Mouse (Mus musculus) heart, adult 2 months (tissue): ENCODE data around the gene Ren1. TPM values are rescaled to one million over a fixed set of nuclear protein-coding genes. Genes with fewer than 3 reads are reported as not detected.

Experiments used
- DNase-seq, 2 experiments: peaks; one replicate each; pipeline ENCODE4 v3.0.0; 2021
- H3K27ac ChIP-seq: fragments of 200-600 bp; 2 replicates; pipeline ENCODE4 v1.8.1; 2022
- H3K27me3 ChIP-seq: fragments of 200-500 bp; 2 replicates; pipeline ENCODE4 v1.6.1; 2012; ENCODE audit warnings: mild to moderate bottlenecking, low read length, inconsistent platforms, mixed read lengths; ENCODE audit not compliant: control insufficient read depth, insufficient read depth
- H3K36me3 ChIP-seq: fragments of 200-500 bp; 2 replicates; pipeline ENCODE4 v1.6.1; 2012; ENCODE audit warnings: low read length, inconsistent platforms; ENCODE audit not compliant: control insufficient read depth, insufficient read depth
- H3K4me1 ChIP-seq: fragments of 200-500 bp; 2 replicates; pipeline ENCODE4 v1.6.1; 2011; ENCODE audit warnings: low read length; ENCODE audit not compliant: control insufficient read depth, insufficient read depth
- H3K4me3 ChIP-seq: fragments of 200-600 bp; 2 replicates; pipeline ENCODE4 v1.8.1; 2022
- H3K79me2 ChIP-seq: fragments of 200-500 bp; replicated peaks from 2 replicates; pipeline ENCODE4 v1.6.1; 2012; ENCODE audit warnings: mild to moderate bottlenecking, inconsistent platforms, low read length, moderate library complexity, mixed read lengths; ENCODE audit not compliant: control insufficient read depth, insufficient read depth
- H3K9ac ChIP-seq: fragments of 200-500 bp; 2 replicates; pipeline ENCODE4 v1.6.1; 2012; ENCODE audit warnings: low read depth, mild to moderate bottlenecking, control low read depth, inconsistent platforms, low read length, mixed read lengths
- CTCF ChIP-seq: fragments of 200-600 bp; IDR thresholded peaks from 2 replicates; pipeline ENCODE4 v1.8.1; 2022; ENCODE audit warnings: antibody characterized with exemption, mild to moderate bottlenecking, moderate library complexity
- EP300 ChIP-seq: fragments of 200-500 bp; IDR thresholded peaks from 2 replicates; pipeline ENCODE4 v1.6.1; 2011; ENCODE audit warnings: low read depth, low read length, control low read depth; ENCODE audit not compliant: insufficient read depth
- POLR2A ChIP-seq: fragments of 200-500 bp; IDR thresholded peaks from 2 replicates; pipeline ENCODE4 v1.6.1; 2011; ENCODE audit warnings: mild to moderate bottlenecking, low read depth, low read length, control low read depth; ENCODE audit not compliant: insufficient read depth
- WGBS: fragments of 180-500 bp; shearing (Covaris S2); methylation state at CpG from one replicate; pipeline ENCODE4 v1.1.7; 2018; 5-methylcytosine and 5-hydroxymethylcytosine counted together
- intact Hi-C: fragments of 180-260 bp; cut with DNase I; formaldehyde crosslinking; loops from one replicate; pipeline ENCODE4 v1.15.1; 2025
- polyA plus RNA-seq: library from polyadenylated mRNA; depleted of rRNA; stranded (reverse); fragments of >200 nt; gene quantifications from 2 replicates; pipeline ENCODE4 v1.2.3, GENCODE M21; 2012
- total RNA-seq, 2 experiments: library from RNA; stranded (reverse); gene quantifications; 2 replicates each; pipeline ENCODE4 v1.2.3; 2021

The Ren1 gene
- total and polyA plus RNA-seq, 3 experiments, result 0.14 to 0.41 TPM; not detected in 1

DNA sequence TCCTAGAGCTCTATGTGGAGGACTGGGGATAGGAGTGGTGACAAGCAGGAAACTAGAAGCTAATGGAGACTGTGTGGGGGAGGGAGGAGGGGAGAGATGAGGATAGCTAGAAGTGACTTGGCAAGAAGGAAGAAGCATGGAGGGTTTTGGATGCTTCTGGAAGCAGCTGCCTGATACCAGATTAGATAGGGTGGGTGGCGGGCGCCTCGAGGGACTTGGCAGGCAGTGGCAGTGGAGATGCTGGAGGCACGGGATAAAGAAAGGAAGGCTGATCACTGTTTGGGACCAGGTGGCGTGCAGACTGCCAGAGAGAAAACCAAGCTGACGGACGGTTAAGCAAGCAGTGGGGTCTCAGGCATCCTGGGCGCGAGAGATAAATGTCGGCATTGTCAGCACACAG is 38.4 kb upstream of the Ren1 start:
- H3K27ac ChIP-seq, result no peak overlapping the region
- H3K27me3 ChIP-seq, result no peaks in the 10 kb centered on the region
- no peak for DNase-seq
- TF ChIP-seq POLR2A, result no peak
- no peak for TF ChIP-seq EP300
- no peak for TF ChIP-seq CTCF
- H3K4me3 ChIP-seq, result no peak overlapping the region
- no peaks in the 10 kb centered on the region; the same call in 1 of the 2 replicates for H3K4me1 ChIP-seq
- WGBS, result 18% methylated on average over 10 of the region's 10 CpGs
- H3K9ac ChIP-seq, result no peak overlapping the region
- H3K79me2 ChIP-seq, result no peaks in the 10 kb centered on the region
- intact Hi-C loops, result no loop called here
- H3K36me3 ChIP-seq, result no peaks in the 10 kb centered on the region

DNA sequence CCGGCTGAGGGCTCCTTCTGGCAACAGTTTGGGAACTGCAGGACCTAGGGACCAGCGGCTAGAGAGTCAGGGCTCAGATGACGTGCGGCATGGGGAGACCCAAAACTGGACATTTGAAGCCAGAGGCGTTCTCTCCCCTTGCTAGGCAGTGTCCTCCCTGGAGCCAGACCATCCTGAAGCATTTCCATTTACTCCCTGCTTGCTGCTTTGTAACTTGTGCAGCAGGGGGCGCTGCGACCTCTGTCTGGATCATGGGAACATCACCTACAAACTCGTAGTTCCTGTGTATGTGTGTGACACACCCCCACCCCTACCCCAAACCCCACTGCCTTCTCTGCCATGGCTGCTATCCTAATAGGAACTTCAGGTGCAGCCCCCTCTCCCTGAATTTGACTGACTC is 35.9 kb upstream of the Ren1 start:
- WGBS, result 28% methylated on average over 8 of the region's 8 CpGs
- TF ChIP-seq CTCF (peak; percentile 87), POLR2A (no peak), EP300 (no peak)
- no peak overlapping the region for H3K9ac ChIP-seq
- H3K27me3 ChIP-seq, result no peaks in the 10 kb centered on the region
- H3K27ac ChIP-seq, result no peak overlapping the region
- DNase-seq, result peak; percentile 45 to 66
- intact Hi-C loops, result loop anchor here (2.0 kb wide), 2 partner anchors 38 to 296 kb away; partner anchors contain the start of gene Snrpe
- no peaks in the 10 kb centered on the region for H3K36me3 ChIP-seq
- H3K4me1 ChIP-seq, result no peaks in the 10 kb centered on the region
- H3K79me2 ChIP-seq, result no peaks in the 10 kb centered on the region
- no peak overlapping the region for H3K4me3 ChIP-seq

DNA sequence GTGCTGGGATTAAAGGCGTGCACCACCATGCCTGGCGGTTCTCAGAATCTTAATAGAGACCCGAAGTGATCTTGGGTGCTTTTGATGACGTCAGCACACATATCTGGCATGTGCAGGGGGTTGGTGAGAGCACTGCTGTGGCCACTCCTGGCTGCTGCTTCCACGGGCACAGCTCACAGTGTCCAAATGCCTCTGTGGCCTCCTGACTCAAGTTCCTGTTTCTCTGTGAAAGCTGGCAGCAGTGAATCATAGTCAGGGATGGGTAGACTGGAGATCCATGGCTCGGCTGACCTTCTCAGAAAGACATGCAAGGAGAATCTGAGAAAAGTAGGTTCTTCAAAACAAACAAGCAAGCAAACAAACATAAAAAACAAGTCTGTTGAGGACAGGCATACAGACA is 34.5 kb upstream of the Ren1 start:
- H3K27me3 ChIP-seq, result no peaks in the 10 kb centered on the region
- H3K4me3 ChIP-seq, result no peak overlapping the region
- no peak for DNase-seq
- TF ChIP-seq EP300 (no peak), CTCF (no peak), POLR2A (no peak)
- no peak overlapping the region for H3K9ac ChIP-seq
- intact Hi-C loops, result loop anchor here (2.0 kb wide), 2 partner anchors 37 to 295 kb away; partner anchors contain the start of gene Snrpe
- no peaks in the 10 kb centered on the region for H3K36me3 ChIP-seq
- no peaks in the 10 kb centered on the region for H3K79me2 ChIP-seq
- no peak overlapping the region for H3K27ac ChIP-seq
- H3K4me1 ChIP-seq, result no peaks in the 10 kb centered on the region
- 59% methylated on average over 6 of the region's 6 CpGs for WGBS

DNA sequence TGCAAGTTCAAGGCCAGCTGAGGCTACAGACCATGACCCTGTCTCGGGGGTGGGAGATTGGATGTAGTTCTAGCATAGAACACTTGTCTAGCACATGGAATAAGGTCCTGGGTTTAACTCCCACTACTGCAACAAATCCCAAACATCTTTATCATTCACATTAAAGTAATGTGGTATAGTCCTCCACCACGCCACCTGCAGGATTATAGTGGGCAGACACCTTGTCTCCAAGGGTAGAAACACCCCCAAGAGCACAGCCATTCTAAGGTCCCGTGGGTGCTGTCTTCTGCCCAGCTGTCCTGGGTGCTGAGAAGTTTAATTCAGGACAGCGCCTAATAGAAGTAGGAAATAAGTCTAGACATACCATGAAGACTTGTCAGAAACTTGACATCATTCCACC is 33.7 kb upstream of the Ren1 start:
- no peak overlapping the region for H3K9ac ChIP-seq
- H3K4me3 ChIP-seq, result no peak overlapping the region
- no peak overlapping the region for H3K27ac ChIP-seq
- TF ChIP-seq POLR2A (no peak), EP300 (no peak), CTCF (no peak)
- intact Hi-C loops, result no loop called here
- H3K27me3 ChIP-seq, result no peaks in the 10 kb centered on the region
- H3K79me2 ChIP-seq, result no peaks in the 10 kb centered on the region
- WGBS, result 84% methylated on average over 4 of the region's 4 CpGs
- no peak for DNase-seq
- no peaks in the 10 kb centered on the region for H3K36me3 ChIP-seq
- H3K4me1 ChIP-seq, result no peaks in the 10 kb centered on the region

DNA sequence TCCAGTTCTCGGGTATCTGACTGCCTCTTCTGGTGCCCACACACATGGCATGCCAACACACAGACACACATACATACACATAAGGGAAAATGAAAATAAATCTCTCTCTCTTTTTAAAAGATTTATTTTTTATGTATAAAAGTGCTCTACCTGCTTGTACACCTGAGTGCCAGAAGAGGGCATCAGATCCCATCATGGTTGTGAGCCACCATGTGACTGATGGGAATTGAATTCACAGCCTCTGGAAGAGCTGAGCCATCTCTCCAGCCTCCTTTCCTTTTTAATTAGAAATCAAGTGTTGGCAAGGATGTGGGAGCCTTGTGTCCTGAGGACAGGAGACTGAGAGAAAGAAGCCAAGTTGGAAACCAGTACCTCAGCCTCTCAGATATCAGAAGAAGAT is 33.2 kb upstream of the Ren1 start:
- H3K36me3 ChIP-seq, result no peaks in the 10 kb centered on the region
- no peak for DNase-seq
- no peaks in the 10 kb centered on the region for H3K79me2 ChIP-seq
- H3K9ac ChIP-seq, result no peak overlapping the region
- H3K4me3 ChIP-seq, result no peak overlapping the region
- TF ChIP-seq POLR2A (no peak), CTCF (peak; percentile 49)
- no peak overlapping the region for H3K27ac ChIP-seq
- H3K27me3 ChIP-seq, result no peaks in the 10 kb centered on the region
- H3K4me1 ChIP-seq, result no peaks in the 10 kb centered on the region
- WGBS, result 74% methylated on average over 1 of the region's 1 CpGs
- intact Hi-C loops, result no loop called here

DNA sequence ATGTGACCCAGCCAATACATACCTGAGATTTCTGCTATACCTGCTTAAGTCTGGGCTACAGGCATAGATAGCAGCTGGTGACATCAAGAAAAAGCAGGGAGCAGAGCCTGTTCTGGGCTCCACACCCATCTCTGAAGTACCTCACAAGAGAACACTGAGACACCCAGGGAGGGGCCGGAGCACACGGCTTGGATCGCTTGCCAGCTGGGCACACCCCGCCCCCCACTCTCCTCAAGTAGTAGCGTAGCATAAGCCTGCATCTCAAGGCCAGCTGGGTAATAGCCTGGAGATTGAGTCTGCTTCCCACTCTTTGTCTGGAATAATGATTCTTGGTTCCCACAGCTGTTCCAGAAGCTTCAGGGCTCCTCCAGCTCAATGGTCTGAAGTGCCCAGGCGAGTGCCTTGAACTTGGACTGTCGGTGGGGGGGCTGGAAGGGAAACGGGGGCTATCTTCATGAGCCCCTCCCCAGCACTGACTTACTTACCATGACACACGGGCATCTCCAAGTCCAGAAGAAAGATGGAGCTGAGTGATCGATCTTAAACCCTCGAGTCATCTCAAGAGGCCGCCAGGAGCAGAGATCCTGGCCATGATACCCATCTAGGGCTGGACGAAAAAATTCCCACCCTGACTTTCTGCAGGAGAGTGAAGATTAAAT is 28.9 kb upstream of the Ren1 start, which contains the start of gene Kiss1:
TSS of gene Kiss1 (plus strand) at position 609 of the 659 bp plus-strand sequence.
- H3K79me2 ChIP-seq, result no peaks in the 10 kb centered on the region
- H3K4me1 ChIP-seq, result no peaks in the 10 kb centered on the region
- no peaks in the 10 kb centered on the region for H3K36me3 ChIP-seq
- 81% methylated on average over 13 of the region's 13 CpGs for WGBS
- H3K4me3 ChIP-seq, result no peak within 1 kb of the TSS
- no peak for DNase-seq
- TF ChIP-seq CTCF (no peak), POLR2A (no peak), EP300 (no peak)
- H3K27ac ChIP-seq, result no peak within 1 kb of the TSS
- no peak within 1 kb of the TSS for H3K9ac ChIP-seq
- intact Hi-C loops, result no loop called here
- H3K27me3 ChIP-seq, result no peaks in the 10 kb centered on the region
